Comparison of ENCODE assay signal across 21 mouse cellular contexts in the genomic region with DNA sequence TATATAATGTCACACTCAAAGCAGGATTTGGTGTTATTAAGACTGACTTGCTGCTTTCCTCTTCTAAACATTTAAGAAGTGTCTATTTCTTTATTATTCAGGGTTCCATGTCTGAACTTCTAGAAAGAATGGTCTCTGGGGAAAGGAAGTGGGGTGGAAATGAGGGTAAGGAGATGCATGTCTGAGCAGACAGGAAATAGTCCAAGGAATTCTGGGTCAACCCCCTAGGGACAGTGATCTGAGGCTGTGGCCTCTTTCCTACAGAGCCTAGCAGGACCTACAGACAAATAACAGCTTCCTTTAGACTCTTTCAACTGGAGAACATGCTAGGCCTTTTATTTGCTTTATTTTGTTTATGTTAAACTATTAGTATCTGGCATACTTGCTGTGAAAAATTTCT.
DNase-seq lines count a peak whose midpoint lies in the region.
"Had no signal": no experiment of that assay in that cellular context is flagged by ENCODE, and none has a peak within 500 bp of the region (broad histone marks: within the 10 kb centered on the region; RNA-seq: fewer than 3 reads in every experiment).

No protein-coding gene starts in this region.

- no peak overlapping the region for H3K4me3 ChIP-seq in heart, embryonic 10.5 days
- H3K4me3 ChIP-seq: erythroblast, embryonic 14.5 days; forebrain, embryonic 13.5 days; heart, embryonic 15.5 days; hindbrain, embryonic 13.5 days; liver, embryonic 15.5 days; midbrain, embryonic 12.5 days; neural tube, embryonic 12.5 days had no signal

- no peak overlapping the region for H3K27ac ChIP-seq in heart, embryonic 10.5 days
- H3K27ac ChIP-seq: forebrain, embryonic 13.5 days; heart, embryonic 15.5 days; hindbrain, embryonic 13.5 days; liver, embryonic 15.5 days; midbrain, embryonic 12.5 days; neural tube, embryonic 12.5 days had no signal

- peak; percentile 93 for DNase-seq in heart, adult 11 months
- no peak for DNase-seq in heart, embryonic 10.5 days (ENCODE audit: low spot score)
- peak; percentile 15 to 16 for DNase-seq in kidney, adult 8-10 months
- DNase-seq in kidney, adult 18-20 months: no peak
- DNase-seq in heart, postnatal 14 days: peak; percentile 7 to 22
- DNase-seq in kidney, postnatal 10 days: peak; percentile 61
- DNase-seq in adrenal gland, adult 2 months: no peak
- no peak for DNase-seq in right cerebral cortex, postnatal 10 days (ENCODE audit: low spot score in 2 of 2)
- DNase-seq: B cell, adult 2 months; cerebellum, adult 18-20 months; cerebellum, postnatal 36 days; gastrocnemius, postnatal 25 days; layer of hippocampus, postnatal 36 days; thymus, postnatal 14 days had no signal

- H3K27me3 ChIP-seq in heart, embryonic 10.5 days (ENCODE audit: insufficient read depth, poor library complexity, severe bottlenecking): no peaks in the 10 kb centered on the region
- H3K27me3 ChIP-seq: forebrain, embryonic 13.5 days; heart, embryonic 15.5 days; hindbrain, embryonic 13.5 days; liver, embryonic 15.5 days; midbrain, embryonic 12.5 days; neural tube, embryonic 12.5 days had no signal

- intact Hi-C loops in heart, postnatal 14 days (cut with DNase I): no loop called here

- H3K4me1 ChIP-seq in heart, embryonic 10.5 days: no peaks in the 10 kb centered on the region
- H3K4me1 ChIP-seq: forebrain, embryonic 13.5 days; heart, embryonic 15.5 days; hindbrain, embryonic 13.5 days; liver, embryonic 15.5 days; midbrain, embryonic 12.5 days; neural tube, embryonic 12.5 days had no signal

- H3K36me3 ChIP-seq in heart, embryonic 10.5 days: peaks cover 4% of the 10 kb centered on the region; the same call in 1 of the 2 replicates
- H3K36me3 ChIP-seq: heart, embryonic 15.5 days; hindbrain, embryonic 13.5 days; liver, embryonic 15.5 days; midbrain, embryonic 12.5 days; neural tube, embryonic 12.5 days had no signal

- no peaks in the 10 kb centered on the region for H3K9me3 ChIP-seq in heart, embryonic 10.5 days
- H3K9me3 ChIP-seq: forebrain, embryonic 13.5 days; heart, embryonic 15.5 days; hindbrain, embryonic 13.5 days; liver, embryonic 15.5 days; midbrain, embryonic 12.5 days; neural tube, embryonic 12.5 days had no signal

Comparison
In these comparisons a context has a peak if more than half of its experiments do, and no peak if none do; other contexts are left out.
1. DNase-seq: peak in heart, adult 11 months (single experiment), kidney, adult 8-10 months (2 of 2), heart, postnatal 14 days (2 of 2) and kidney, postnatal 10 days (single experiment); none in heart, embryonic 10.5 days (single experiment), kidney, adult 18-20 months (single experiment), adrenal gland, adult 2 months (single experiment) and right cerebral cortex, postnatal 10 days (0 of 2).